Mouse (Mus musculus) cortical plate, adult 2 months (tissue): ENCODE measurements around the gene Rps27. TPM values are rescaled to one million over a fixed set of nuclear protein-coding genes. Genes with fewer than 3 reads are reported as not detected.

Source experiments
- H3K27ac ChIP-seq: fragments of 200-500 bp; 2 replicates; pipeline ENCODE4 v1.5.1; 2012; ENCODE audit warnings: low read length, control low read depth, inconsistent platforms; ENCODE audit not compliant: insufficient read depth
- H3K4me1 ChIP-seq: fragments of 200-500 bp; 2 replicates; pipeline ENCODE4 v1.6.1; 2011; ENCODE audit warnings: low read length; ENCODE audit not compliant: control insufficient read depth, insufficient read depth
- H3K4me3 ChIP-seq: fragments of 200-500 bp; 2 replicates; pipeline ENCODE4 v1.5.1; 2011; ENCODE audit warnings: mild to moderate bottlenecking, low read length, control low read depth; ENCODE audit not compliant: insufficient read depth
- CTCF ChIP-seq: fragments of 200-500 bp; IDR thresholded peaks from 2 replicates; pipeline ENCODE4 v1.5.1; 2011; ENCODE audit warnings: mild to moderate bottlenecking, control low read depth, low read length; ENCODE audit not compliant: insufficient read depth; ENCODE audit errors: extremely low read depth
- polyA plus RNA-seq: library from polyadenylated mRNA; depleted of rRNA; stranded (reverse); fragments of >200 nt; gene quantifications from 2 replicates; pipeline ENCODE4 v1.2.3, GENCODE M21; 2012; rRNA removed

The Rps27 gene
- polyA plus RNA-seq, 1 experiment, result 1,617 TPM

DNA sequence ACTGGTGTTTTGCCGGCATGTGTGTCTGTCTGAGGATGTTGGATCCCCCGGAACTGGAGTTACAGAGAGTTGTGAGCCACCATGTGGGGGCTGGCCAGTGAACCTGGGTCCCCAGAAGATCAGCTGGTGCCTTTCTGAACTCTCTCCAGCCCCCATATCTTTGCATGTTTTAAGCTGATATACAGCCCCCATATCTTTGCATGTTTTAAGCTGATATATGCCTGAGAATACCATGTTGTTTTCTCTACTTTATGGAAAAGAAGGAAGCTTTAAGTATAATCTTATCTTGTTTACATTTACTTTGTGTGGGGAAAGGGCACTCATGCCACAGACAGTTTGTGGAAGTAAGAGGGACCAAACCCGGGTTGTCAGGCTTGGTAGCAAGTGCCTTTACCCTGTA lies 33.9 kb downstream of the Rps27 start:
- no peak for TF ChIP-seq CTCF
- Histone ChIP-seq H3K4me1 (no peaks in the 10 kb centered on the region), H3K4me3 (no peak overlapping the region), H3K27ac (no peak overlapping the region)

Other genes with a start within 250 kb of the Rps27 start
- 96.1 and 101 TPM in 2 replicates for gene Hax1, start 214.9 kb downstream of the Rps27 start, polyA plus RNA-seq
- 95.7 and 99.0 TPM in 2 replicates for gene 4933434E20Rik, start 162.0 kb downstream of the Rps27 start, polyA plus RNA-seq
- 102 and 105 TPM in 2 replicates for gene Ubap2l, start 161.0 kb downstream of the Rps27 start, polyA plus RNA-seq
- 177 and 188 TPM in 2 replicates for gene Tpm3, start 141.0 kb downstream of the Rps27 start, polyA plus RNA-seq
- 0.38 TPM in 2 replicates for gene Nup210l, start 109.5 kb downstream of the Rps27 start, polyA plus RNA-seq
- gene Rab13, start within 50 bp of the Rps27 start, polyA plus RNA-seq, result 9.5 and 9.8 TPM in 2 replicates
- gene Jtb, start 17.9 kb upstream of the Rps27 start, polyA plus RNA-seq, result 59.2 and 61.0 TPM in 2 replicates
- 0.27 and 0.49 TPM in 2 replicates for gene Creb3l4, start 29.9 kb upstream of the Rps27 start, polyA plus RNA-seq
- 32.4 and 34.5 TPM in 2 replicates for gene Slc39a1, start 34.5 kb upstream of the Rps27 start, polyA plus RNA-seq
- gene Crtc2, start 40.5 kb upstream of the Rps27 start, polyA plus RNA-seq, result 45.7 and 48.8 TPM in 2 replicates
- 40.4 and 47.3 TPM in 2 replicates for gene Dennd4b, start 51.5 kb upstream of the Rps27 start, polyA plus RNA-seq
- gene Gatad2b, start 79.5 kb upstream of the Rps27 start, polyA plus RNA-seq, result 33.2 and 35.4 TPM in 2 replicates
- 6.8 and 9.4 TPM in 2 replicates for gene Slc27a3, start 176.3 kb upstream of the Rps27 start, polyA plus RNA-seq
- 44.8 and 46.1 TPM in 2 replicates for gene Ints3, start 220.0 kb upstream of the Rps27 start, polyA plus RNA-seq